Mouse (Mus musculus) gastrocnemius, adult 18-20 months (tissue): ENCODE results near the gene Foxn4. TPM values are rescaled to one million over a fixed set of nuclear protein-coding genes. Genes with fewer than 3 reads are reported as not detected.

Source experiments
- total RNA-seq, 2 experiments: library from RNA; stranded (reverse); gene quantifications; 2 replicates each; pipeline ENCODE4 v1.2.3; 2021

Gene Foxn4
- total RNA-seq, 2 experiments from 2014 or later: not detected

Other genes starting within 250 kb of the Foxn4 start
- gene Usp30, start 208.3 kb downstream of the Foxn4 start, total RNA-seq: 1 to 10 TPM; 7.2 to 8.2 TPM
- gene Svop, start 182.2 kb downstream of the Foxn4 start, total RNA-seq: not detected
- gene Alkbh2, start 145.6 kb downstream of the Foxn4 start, total RNA-seq: 1 to 10 TPM in 1 of 2 experiments, under 1 TPM in 1; 0.53 to 1.0 TPM
- gene Ung, start 143.4 kb downstream of the Foxn4 start, total RNA-seq: 1 to 10 TPM; 6.0 to 9.2 TPM
- gene Acacb, start 127.3 kb downstream of the Foxn4 start, total RNA-seq: 100 to 1,000 TPM; 154 to 158 TPM
- under 1 TPM; 0.32 to 0.36 TPM for gene Myo1h, start 15.4 kb upstream of the Foxn4 start, total RNA-seq
- gene Kctd10, start 106.7 kb upstream of the Foxn4 start, total RNA-seq: 10 to 100 TPM; 15.2 to 21.4 TPM
- gene Ube3b, start 106.8 kb upstream of the Foxn4 start, total RNA-seq: 100 to 1,000 TPM; 108 to 115 TPM
- gene Mmab, start 170.3 kb upstream of the Foxn4 start, total RNA-seq: 10 to 100 TPM; 19.2 to 19.4 TPM
- 1 to 10 TPM; 8.4 to 9.4 TPM for gene Mvk, start 170.5 kb upstream of the Foxn4 start, total RNA-seq